Mouse (Mus musculus): Measurements from ENCODE around the gene Ntrk3.

Gene Ntrk3

GRCm38 (mm10) chr7:78520243-78520927 lies 217.4 kb downstream of the Ntrk3 start:
- no peak for DNase-seq (ENCODE audit: low read depth in 1 of 2, low spot score in 2 of 2)

GRCm38 (mm10) chr7:78519689-78520088 lies 218.1 kb downstream of the Ntrk3 start:
- no peak for DNase-seq (ENCODE audit: low read depth in 1 of 2, low spot score in 2 of 2)

- no peak for DNase-seq (ENCODE audit: low read depth in 1 of 2, low spot score in 2 of 2)
These were observed 218.9 kb downstream of the Ntrk3 start for GRCm38 (mm10) chr7:78518760-78519363.

- DNase-seq (ENCODE audit: low read depth in 1 of 2, low spot score in 2 of 2) = no peak
These were observed 222.7 kb downstream of the Ntrk3 start for GRCm38 (mm10) chr7:78515042-78515609.

GRCm38 (mm10) chr7:78507032-78507611 lies 230.7 kb downstream of the Ntrk3 start:
- no peak for DNase-seq (ENCODE audit: low read depth in 1 of 2, low spot score in 2 of 2)

GRCm38 (mm10) chr7:78500863-78501262 lies 236.9 kb downstream of the Ntrk3 start:
- DNase-seq (ENCODE audit: low read depth in 1 of 2, low spot score in 2 of 2) = no peak

- DNase-seq (ENCODE audit: low read depth in 1 of 2, low spot score in 2 of 2) = no peak
These were observed 237.8 kb downstream of the Ntrk3 start for GRCm38 (mm10) chr7:78499970-78500369.

- DNase-seq (ENCODE audit: low read depth in 1 of 2, low spot score in 2 of 2) = no peak
These were observed 239.5 kb downstream of the Ntrk3 start for GRCm38 (mm10) chr7:78498356-78498755.

GRCm38 (mm10) chr7:78497819-78498218 lies 240.0 kb downstream of the Ntrk3 start:
- no peak for DNase-seq (ENCODE audit: low read depth in 1 of 2, low spot score in 2 of 2)

GRCm38 (mm10) chr7:78493591-78493990 lies 244.2 kb downstream of the Ntrk3 start:
- no peak for DNase-seq (ENCODE audit: low read depth in 1 of 2, low spot score in 2 of 2)

- no peak for DNase-seq (ENCODE audit: low read depth in 1 of 2, low spot score in 2 of 2)
These were observed 246.6 kb downstream of the Ntrk3 start for GRCm38 (mm10) chr7:78491176-78491575.

GRCm38 (mm10) chr7:78484290-78484689 lies 253.5 kb downstream of the Ntrk3 start:
- no peak for DNase-seq (ENCODE audit: low read depth in 1 of 2, low spot score in 2 of 2)

GRCm38 (mm10) chr7:78483729-78484128 lies 254.1 kb downstream of the Ntrk3 start:
- no peak for DNase-seq (ENCODE audit: low read depth in 1 of 2, low spot score in 2 of 2)

- no peak for DNase-seq (ENCODE audit: low read depth in 1 of 2, low spot score in 2 of 2)
These were observed 254.8 kb downstream of the Ntrk3 start for GRCm38 (mm10) chr7:78483061-78483460.

GRCm38 (mm10) chr7:78478881-78479280 lies 258.9 kb downstream of the Ntrk3 start:
- no peak for DNase-seq (ENCODE audit: low read depth in 1 of 2, low spot score in 2 of 2)

- no peak for DNase-seq (ENCODE audit: low read depth in 1 of 2, low spot score in 2 of 2)
These were observed 266.1 kb downstream of the Ntrk3 start for GRCm38 (mm10) chr7:78471755-78472154.

- no peak for DNase-seq (ENCODE audit: low read depth in 1 of 2, low spot score in 2 of 2)
These were observed 266.5 kb downstream of the Ntrk3 start for GRCm38 (mm10) chr7:78471270-78471669.

GRCm38 (mm10) chr7:78462605-78463004 lies 275.2 kb downstream of the Ntrk3 start:
- no peak for DNase-seq (ENCODE audit: low read depth in 1 of 2, low spot score in 2 of 2)

GRCm38 (mm10) chr7:78459021-78459420 lies 278.8 kb downstream of the Ntrk3 start:
- no peak for DNase-seq (ENCODE audit: low read depth in 1 of 2, low spot score in 2 of 2)

GRCm38 (mm10) chr7:78451666-78452065 lies 286.1 kb downstream of the Ntrk3 start:
- no peak for DNase-seq (ENCODE audit: low read depth in 1 of 2, low spot score in 2 of 2)

GRCm38 (mm10) chr7:78449909-78450592 lies 287.8 kb downstream of the Ntrk3 start:
- no peak for DNase-seq (ENCODE audit: low read depth in 1 of 2, low spot score in 2 of 2)

GRCm38 (mm10) chr7:78448841-78449240 lies 289.0 kb downstream of the Ntrk3 start:
- DNase-seq (ENCODE audit: low read depth in 1 of 2, low spot score in 2 of 2) = no peak

Measured in monocyte, adult 2 months (primary cell).